Mouse (Mus musculus) cerebellum, postnatal 36 days (tissue): Measurements from ENCODE around the gene Rangrf.
"Not testable (repeated sequence)": the region's sequence is repeated elsewhere in the genome, so short reads cannot be mapped to it uniquely, and the experiment has no call there.

Experiments used
- DNase-seq, 2 experiments: peaks; one replicate each; pipeline ENCODE4 v3.0.0; 2021 to 2022; ENCODE audit warnings: mixed read lengths in 2 of 2

Gene Rangrf

DNA sequence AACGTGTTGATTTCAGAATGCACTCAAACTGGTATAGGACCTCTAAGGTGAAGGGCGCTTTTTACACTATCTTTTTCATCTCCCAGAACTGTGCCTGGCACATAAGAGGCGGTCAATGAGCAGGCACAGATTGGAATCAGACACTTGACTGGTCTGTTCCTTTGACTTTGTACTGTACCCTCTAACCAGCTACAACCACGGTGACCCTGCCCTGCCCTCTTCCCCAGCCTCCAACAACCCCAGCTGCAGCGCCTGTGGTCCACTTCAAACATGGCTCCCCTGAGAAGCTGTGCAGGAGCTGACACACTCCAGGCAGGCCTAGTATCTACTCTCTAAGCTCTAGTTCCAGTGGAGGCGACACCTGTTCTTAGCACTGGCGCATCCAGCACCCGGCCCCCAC lies 32.3 kb downstream of the Rangrf start:
- DNase-seq = no peak

DNA sequence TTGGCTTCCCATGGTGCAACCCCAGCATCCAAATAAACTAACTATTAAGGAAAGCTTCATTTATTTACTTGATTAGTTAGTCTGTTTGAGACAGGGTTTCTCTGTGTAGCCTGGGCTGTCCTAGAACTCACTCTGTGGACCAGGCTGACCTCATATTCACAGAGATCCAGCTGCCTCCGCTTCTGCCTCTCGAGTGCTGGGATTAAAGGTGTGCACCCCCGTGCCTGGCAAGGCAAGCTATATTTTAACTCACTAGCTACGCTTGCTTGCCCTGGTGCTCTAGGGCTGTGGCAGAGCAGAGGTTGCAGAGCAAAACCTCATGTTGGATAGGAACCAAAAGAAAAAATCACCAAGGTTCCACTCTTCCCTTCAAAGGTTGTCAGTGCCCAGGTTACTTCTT lies 34.5 kb downstream of the Rangrf start:
- DNase-seq = peak in 1 of 2 experiments; percentile 18

DNA sequence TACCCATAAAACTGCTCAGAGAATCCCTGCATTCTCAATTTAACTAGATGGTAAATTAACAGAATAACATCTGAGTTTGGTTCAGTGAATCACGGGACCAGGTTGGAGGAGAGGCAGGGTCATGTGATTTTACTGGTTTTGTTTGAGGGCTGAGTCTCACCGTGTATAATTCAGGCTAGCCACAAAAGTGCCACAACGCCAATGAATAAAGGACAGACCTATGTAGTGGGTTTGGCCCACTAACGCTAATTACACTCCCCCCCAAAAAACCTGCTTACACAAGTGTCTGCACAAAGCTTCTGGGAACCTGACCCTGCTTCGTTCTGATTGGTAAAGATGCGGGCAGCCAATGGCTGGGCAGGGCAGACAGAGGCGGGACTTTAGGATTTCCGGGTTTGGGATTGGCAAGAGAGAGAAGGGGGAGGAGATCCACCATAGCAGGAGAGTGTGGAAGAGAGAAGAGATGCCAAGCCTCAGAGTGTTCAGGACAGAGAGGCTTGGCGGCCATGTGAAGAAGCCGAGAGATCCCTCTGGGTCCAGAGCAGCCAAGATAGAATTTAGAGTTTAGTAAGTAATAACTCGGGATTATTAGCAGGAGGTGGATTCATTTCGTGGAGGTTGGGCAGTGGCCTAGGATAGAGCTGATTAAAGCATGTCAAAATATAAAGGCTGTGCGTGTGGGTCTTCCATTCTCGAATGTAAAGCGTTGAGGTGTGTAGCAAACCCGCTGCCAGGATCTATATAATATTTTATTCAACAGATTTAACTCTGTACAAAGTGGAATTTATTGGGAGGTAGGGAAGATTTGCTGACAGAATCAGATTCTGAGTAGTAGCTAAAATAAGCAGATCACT lies 35.3 kb downstream of the Rangrf start:
- peak; percentile 83 to 87 for DNase-seq

DNA sequence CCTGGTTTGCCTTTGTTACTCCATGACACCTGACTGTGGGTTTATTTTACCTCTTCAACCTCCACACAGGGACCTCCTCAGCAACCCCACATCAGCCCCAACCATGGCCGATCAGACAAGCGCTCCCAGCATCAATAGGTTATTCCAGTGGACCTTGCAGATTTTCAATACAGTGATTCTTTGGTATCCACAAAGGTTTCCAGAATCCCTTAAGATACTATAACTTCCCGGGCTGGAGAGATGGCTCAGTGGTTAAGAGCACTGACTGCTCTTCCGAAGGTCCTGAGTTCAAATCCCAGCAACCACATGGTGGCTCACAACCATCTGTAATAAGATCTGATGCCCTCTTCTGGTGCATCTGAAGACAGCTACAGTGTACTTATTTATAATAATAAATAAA lies 38.0 kb downstream of the Rangrf start:
- DNase-seq = not testable (repeated sequence)

DNA sequence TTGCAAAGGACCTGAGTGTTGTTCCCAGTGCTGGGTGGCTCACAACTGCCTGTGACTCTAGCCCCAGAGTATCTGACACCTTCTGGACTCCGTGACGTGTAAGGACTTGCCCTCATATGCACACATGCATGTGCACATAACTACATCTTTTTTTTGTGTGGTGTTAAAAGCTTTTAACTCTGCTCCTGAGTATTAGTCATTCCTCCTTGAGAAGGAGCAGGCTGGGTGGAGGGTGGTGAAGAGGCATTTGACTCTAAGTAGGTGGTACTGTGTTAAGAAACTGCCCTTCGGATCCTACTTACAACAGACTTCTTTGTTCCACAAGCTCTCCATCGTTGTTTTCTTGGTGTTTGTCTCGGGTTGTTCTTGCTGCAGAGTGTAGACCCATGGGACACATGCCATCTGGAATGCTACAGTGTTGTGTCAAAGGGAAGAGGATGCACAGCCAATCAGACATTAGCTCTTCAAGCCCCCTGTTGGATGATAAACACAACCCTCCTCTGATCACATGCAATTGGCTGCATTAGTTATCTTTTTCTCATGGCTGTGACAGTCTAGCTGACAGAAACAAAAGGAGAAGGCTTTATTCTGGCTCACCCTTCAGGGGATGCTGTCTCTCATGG lies 41.0 kb downstream of the Rangrf start:
- DNase-seq = no peak

DNA sequence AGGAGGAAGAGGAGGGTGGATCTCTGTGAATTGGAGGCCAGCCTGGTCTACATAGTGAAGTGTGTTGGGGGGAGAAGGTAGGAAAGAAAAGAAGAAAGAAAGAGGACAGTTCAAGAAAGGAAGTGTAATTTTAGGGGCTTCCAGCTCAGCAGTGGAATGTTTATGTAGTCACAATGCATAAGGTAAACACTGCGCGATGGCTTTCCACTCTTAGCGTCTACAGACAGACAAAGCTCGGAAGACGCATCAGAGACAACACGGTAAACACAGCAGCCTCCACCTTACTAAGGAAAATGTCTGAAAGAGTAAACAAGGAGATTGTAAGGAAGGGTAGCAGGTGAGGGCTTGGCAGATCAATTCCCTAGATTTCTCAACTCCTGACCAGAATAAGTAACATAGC lies 45.0 kb downstream of the Rangrf start:
- no peak for DNase-seq

DNA sequence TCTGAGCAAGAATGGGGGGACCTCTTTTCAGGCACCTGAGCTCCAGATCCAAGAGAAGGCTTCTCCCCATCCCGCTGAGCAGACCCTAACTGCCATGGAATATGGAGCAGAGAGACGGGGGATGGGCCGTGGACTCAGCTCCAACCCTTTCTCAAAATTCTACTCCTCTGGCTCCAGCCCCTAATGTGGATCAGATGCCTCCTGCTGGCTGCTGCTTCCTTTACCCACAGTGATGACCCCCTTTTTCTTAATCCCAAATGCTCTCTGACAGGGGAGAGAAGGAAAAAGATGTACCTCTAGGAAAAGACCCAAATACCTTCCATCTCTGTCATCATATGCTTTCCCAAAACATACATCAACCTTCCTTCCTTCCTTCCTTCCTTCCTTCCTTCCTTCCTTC lies 48.0 kb downstream of the Rangrf start, which contains the start of gene Odf4:
TSS of gene Odf4 (minus strand) at position 101 of the 400 bp plus-strand sequence.
- DNase-seq = no peak

DNA sequence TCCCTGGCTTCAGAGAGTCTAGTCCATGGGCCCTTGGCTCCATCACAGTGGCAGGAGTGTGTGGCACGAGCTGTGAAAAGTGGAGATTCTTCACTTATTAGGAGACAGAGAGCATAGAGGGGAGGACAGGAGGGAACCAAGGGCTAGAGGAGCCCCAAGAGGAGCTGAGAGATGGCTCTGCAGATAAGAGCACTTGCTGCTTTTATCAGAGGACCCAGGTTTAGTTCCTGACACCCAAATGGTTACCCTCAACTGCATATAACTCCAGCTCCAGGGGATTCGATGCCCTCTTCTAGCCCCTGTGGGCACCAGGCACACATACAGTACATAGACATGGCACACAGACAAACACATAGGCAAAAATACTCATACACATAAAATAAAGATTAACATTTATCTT lies 50.2 kb downstream of the Rangrf start:
- no peak for DNase-seq

DNA sequence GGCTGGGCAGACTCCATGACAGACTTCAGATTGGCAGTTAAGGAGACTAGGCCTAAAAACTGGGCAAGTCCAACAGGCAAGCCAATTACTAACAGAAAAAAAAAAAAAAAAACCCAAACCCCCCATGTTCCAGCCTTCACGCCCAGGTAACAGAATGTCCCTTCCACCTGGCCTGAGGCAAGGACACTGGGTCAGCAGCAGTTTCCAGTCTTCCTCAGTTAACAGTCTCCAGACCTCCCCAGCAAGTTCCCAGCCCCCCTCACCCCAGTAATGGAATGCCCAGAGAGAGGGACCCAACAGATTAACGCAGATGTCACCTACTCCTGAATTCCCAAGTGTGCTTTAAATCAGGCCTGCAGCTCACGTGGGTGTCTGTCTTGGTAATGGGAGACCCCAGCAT lies 51.8 kb downstream of the Rangrf start:
- DNase-seq = no peak
